In genomic region chr1:162221801-162222301, GRCm38 (mm10) we compare ENCODE assay signal across 19 mouse cellular contexts.
DNase-seq lines count a peak whose midpoint lies in the region; ATAC-seq and TF ChIP-seq lines count a peak whose summit lies in the region.
"Had no signal": no experiment of that assay in that cellular context is flagged by ENCODE, and none has a peak within 500 bp of the region (broad histone marks: within the 10 kb centered on the region; RNA-seq: fewer than 3 reads in every experiment).

No protein-coding gene starts in this region.

- 0 out of 2 replicates have a peak, but pooled peaks cover 4% of the 10 kb centered on the region for H3K4me1 ChIP-seq in hindbrain, embryonic 12.5 days
- H3K4me1 ChIP-seq in hindbrain, embryonic 10.5 days (replicated peaks), result peaks cover 11% of the 10 kb centered on the region; the same call in 1 of the 2 replicates
- peaks cover 7% of the 10 kb centered on the region for H3K4me1 ChIP-seq in neural tube, embryonic 12.5 days
- H3K4me1 ChIP-seq in neural tube, embryonic 15.5 days, result peaks cover 7% of the 10 kb centered on the region
- H3K4me1 ChIP-seq in embryonic fibroblast, embryonic 13.5 days (ENCODE audit: control insufficient read depth, insufficient read depth, low read length), result peaks cover 6% of the 10 kb centered on the region; the same call in 1 of the 2 replicates
- no peaks in the 10 kb centered on the region for H3K4me1 ChIP-seq in forebrain, embryonic 13.5 days

- no peak overlapping the region for H3K4me2 ChIP-seq in hindbrain, embryonic 12.5 days (replicated peaks)
- H3K4me2 ChIP-seq in neural tube, embryonic 12.5 days (replicated peaks), result 0 out of 2 replicates have a peak overlapping the region, but pooled peaks have one; percentile 16
- no peak overlapping the region for H3K4me2 ChIP-seq in neural tube, embryonic 15.5 days
- no peak overlapping the region for H3K4me2 ChIP-seq in forebrain, embryonic 13.5 days

- H3K9ac ChIP-seq in hindbrain, embryonic 12.5 days, result no peak overlapping the region
- H3K9ac ChIP-seq in neural tube, embryonic 12.5 days, result no peak overlapping the region
- no peak overlapping the region for H3K9ac ChIP-seq in neural tube, embryonic 15.5 days (replicated peaks)
- no peak overlapping the region for H3K9ac ChIP-seq in forebrain, embryonic 13.5 days

- no peaks in the 10 kb centered on the region for H3K9me3 ChIP-seq in hindbrain, embryonic 12.5 days (replicated peaks)
- no peaks in the 10 kb centered on the region for H3K9me3 ChIP-seq in hindbrain, embryonic 10.5 days
- H3K9me3 ChIP-seq in neural tube, embryonic 12.5 days, result no peaks in the 10 kb centered on the region
- H3K9me3 ChIP-seq in neural tube, embryonic 15.5 days (replicated peaks), result no peaks in the 10 kb centered on the region
- no peaks in the 10 kb centered on the region for H3K9me3 ChIP-seq in forebrain, embryonic 13.5 days (replicated peaks)

- H3K36me3 ChIP-seq in hindbrain, embryonic 12.5 days, result no peaks in the 10 kb centered on the region
- no peaks in the 10 kb centered on the region for H3K36me3 ChIP-seq in hindbrain, embryonic 10.5 days
- H3K36me3 ChIP-seq in neural tube, embryonic 12.5 days, result no peaks in the 10 kb centered on the region
- H3K36me3 ChIP-seq in neural tube, embryonic 15.5 days, result no peaks in the 10 kb centered on the region
- no peaks in the 10 kb centered on the region for H3K36me3 ChIP-seq in forebrain, embryonic 13.5 days (ENCODE audit: poor library complexity, severe bottlenecking)

- DNase-seq in hindbrain, embryonic 10.5 days (ENCODE audit: low spot score), result no peak
- DNase-seq in layer of hippocampus, postnatal 14 days (ENCODE audit: low spot score in 2 of 2), result no peak
- DNase-seq: adrenal gland, adult 2 months; cerebellum, postnatal 10 days; gastrocnemius, postnatal 14 days; kidney, adult 9 months; layer of hippocampus, postnatal 36 days; liver; lung, postnatal 4 days; right cerebral cortex, postnatal 25 days; thymus, postnatal 36 days had no signal

- no peak for ATAC-seq in hindbrain, embryonic 12.5 days (ENCODE audit: low FRiP score)
- no peak for ATAC-seq in neural tube, embryonic 12.5 days (ENCODE audit: low FRiP score, low read depth)
- ATAC-seq in neural tube, embryonic 15.5 days (ENCODE audit: low FRiP score), result no peak
- ATAC-seq in forebrain, embryonic 13.5 days, result no peak
- ATAC-seq: forebrain, embryonic 16.5 days; Patski had no signal

- TF ChIP-seq CTCF in embryonic fibroblast, embryonic 13.5 days (IDR thresholded peaks at IDR 0.05; ENCODE audit: borderline replicate concordance, insufficient read depth, low read length), result no peak

- 62% methylated on average over 4 of the region's 4 CpGs for WGBS in hindbrain, embryonic 12.5 days
- WGBS in hindbrain, embryonic 10.5 days, result 77% methylated on average over 4 of the region's 4 CpGs
- 63% methylated on average over 4 of the region's 4 CpGs for WGBS in neural tube, embryonic 12.5 days
- WGBS in neural tube, embryonic 15.5 days, result 65% methylated on average over 4 of the region's 4 CpGs
- 61% methylated on average over 4 of the region's 4 CpGs for WGBS in forebrain, embryonic 13.5 days

- H3K4me3 ChIP-seq in hindbrain, embryonic 12.5 days, result no peak overlapping the region
- H3K4me3 ChIP-seq in hindbrain, embryonic 10.5 days, result no peak overlapping the region
- H3K4me3 ChIP-seq in neural tube, embryonic 12.5 days, result no peak overlapping the region
- no peak overlapping the region for H3K4me3 ChIP-seq in neural tube, embryonic 15.5 days (replicated peaks)
- 0 out of 2 replicates have a peak overlapping the region, but pooled peaks have one; percentile 30 for H3K4me3 ChIP-seq in embryonic fibroblast, embryonic 13.5 days (ENCODE audit: insufficient read depth, low read length)
- H3K4me3 ChIP-seq in forebrain, embryonic 13.5 days, result no peak overlapping the region

- peak; percentile 52; the same call in 1 of the 2 replicates for TF ChIP-seq POLR2A in embryonic fibroblast, embryonic 13.5 days (IDR thresholded peaks at IDR 0.05; ENCODE audit: low read depth, low read length)

- no peaks in the 10 kb centered on the region for H3K27me3 ChIP-seq in hindbrain, embryonic 12.5 days
- peaks cover 13% of the 10 kb centered on the region for H3K27me3 ChIP-seq in hindbrain, embryonic 10.5 days (ENCODE audit: insufficient read depth, poor library complexity, severe bottlenecking)
- no peaks in the 10 kb centered on the region for H3K27me3 ChIP-seq in neural tube, embryonic 12.5 days (replicated peaks)
- H3K27me3 ChIP-seq in neural tube, embryonic 15.5 days (replicated peaks), result no peaks in the 10 kb centered on the region
- H3K27me3 ChIP-seq in forebrain, embryonic 13.5 days, result no peaks in the 10 kb centered on the region
- H3K27me3 ChIP-seq: CH12.LX, Patski had no signal

- H3K27ac ChIP-seq in hindbrain, embryonic 12.5 days, result peak overlapping the region; percentile 55; the same call in 1 of the 2 replicates
- H3K27ac ChIP-seq in hindbrain, embryonic 10.5 days, result no peak overlapping the region
- H3K27ac ChIP-seq in neural tube, embryonic 12.5 days, result no peak overlapping the region
- H3K27ac ChIP-seq in neural tube, embryonic 15.5 days (replicated peaks), result no peak overlapping the region
- peak overlapping the region; percentile 95 for H3K27ac ChIP-seq in embryonic fibroblast, embryonic 13.5 days (ENCODE audit: insufficient read depth, low read length)
- no peak overlapping the region for H3K27ac ChIP-seq in forebrain, embryonic 13.5 days

Comparison
In these comparisons a context has a peak if more than half of its experiments do, and no peak if none do; other contexts are left out.
1. H3K27ac ChIP-seq: peak in hindbrain, embryonic 12.5 days (single experiment) and embryonic fibroblast, embryonic 13.5 days (single experiment); none in hindbrain, embryonic 10.5 days (single experiment), neural tube, embryonic 12.5 days (single experiment), neural tube, embryonic 15.5 days (single experiment) and forebrain, embryonic 13.5 days (single experiment).